Mouse (Mus musculus): Measurements from ENCODE around the gene Anxa4. TPM values are rescaled to one million over a fixed set of nuclear protein-coding genes. Genes with fewer than 3 reads are reported as not detected.
A peak's percentile ranks its signal among the peaks of the same experiment; 100 is the strongest.

Gene Anxa4
- polyA plus RNA-seq, 1 experiment from 2014 or later = 167 TPM

GRCm38 (mm10) chr6:86806455-86807086 is 13.2 kb upstream of the Anxa4 start:
- H3K36me3 ChIP-seq (ENCODE audit: insufficient read depth, low read length) = no peaks in the 10 kb centered on the region
- no peaks in the 10 kb centered on the region for H3K27me3 ChIP-seq (replicated peaks; ENCODE audit: insufficient read depth, low read length)
- no peak overlapping the region for H3K4me3 ChIP-seq (ENCODE audit: low read depth, low read length)
- H3K9ac ChIP-seq (replicated peaks; ENCODE audit: low read depth) = no peak overlapping the region
- H3K27ac ChIP-seq (ENCODE audit: low read length) = no peak overlapping the region
- ATAC-seq (peak; percentile 23; the same call in 1 of the 2 replicates), DNase-seq (ENCODE audit: low spot score) (peak; percentile 80)
- no peak overlapping the region for H3K4me2 ChIP-seq (replicated peaks; ENCODE audit: low read depth, low read length)
- H3K4me1 ChIP-seq (ENCODE audit: insufficient read depth, low read depth, low read length) = no peaks in the 10 kb centered on the region
- no peaks in the 10 kb centered on the region for H3K9me3 ChIP-seq (ENCODE audit: low read length)
- TF ChIP-seq CTCF (IDR thresholded peaks at IDR 0.05) (peak; percentile 98), EP300 (IDR thresholded peaks at IDR 0.05) (no peak)
- 2% methylated on average over 5 of the region's 5 CpGs for WGBS

GRCm38 (mm10) chr6:86804646-86805045 is 11.3 kb upstream of the Anxa4 start:
- Histone ChIP-seq H3K4me3 (ENCODE audit: low read depth, low read length) (no peak overlapping the region), H3K9ac (replicated peaks; ENCODE audit: low read depth) (no peak overlapping the region), H3K27ac (ENCODE audit: low read length) (no peak overlapping the region), H3K36me3 (ENCODE audit: insufficient read depth, low read length) (no peaks in the 10 kb centered on the region), H3K9me3 (ENCODE audit: low read length) (no peaks in the 10 kb centered on the region), H3K4me2 (replicated peaks; ENCODE audit: low read depth, low read length) (no peak overlapping the region), H3K4me1 (ENCODE audit: insufficient read depth, low read depth, low read length) (no peaks in the 10 kb centered on the region), H3K27me3 (replicated peaks; ENCODE audit: insufficient read depth, low read length) (no peaks in the 10 kb centered on the region)
- DNase-seq (ENCODE audit: low spot score) = no peak
- 64% methylated on average over 3 of the region's 3 CpGs for WGBS
- TF ChIP-seq EP300 (IDR thresholded peaks at IDR 0.05) (no peak), CTCF (IDR thresholded peaks at IDR 0.05) (no peak)
- ATAC-seq = no peak

GRCm38 (mm10) chr6:86801431-86801830 is 8.0 kb upstream of the Anxa4 start:
- Histone ChIP-seq H3K27me3 (replicated peaks; ENCODE audit: insufficient read depth, low read length) (no peaks in the 10 kb centered on the region), H3K9me3 (ENCODE audit: low read length) (no peaks in the 10 kb centered on the region), H3K36me3 (ENCODE audit: insufficient read depth, low read length) (no peaks in the 10 kb centered on the region), H3K4me1 (ENCODE audit: insufficient read depth, low read depth, low read length) (no peaks in the 10 kb centered on the region), H3K9ac (replicated peaks; ENCODE audit: low read depth) (no peak overlapping the region), H3K27ac (ENCODE audit: low read length) (no peak overlapping the region), H3K4me3 (ENCODE audit: low read depth, low read length) (no peak overlapping the region), H3K4me2 (replicated peaks; ENCODE audit: low read depth, low read length) (no peak overlapping the region)
- WGBS = 42% methylated on average over 11 of the region's 11 CpGs
- DNase-seq (ENCODE audit: low spot score) = no peak
- TF ChIP-seq EP300 (IDR thresholded peaks at IDR 0.05) (no peak), CTCF (IDR thresholded peaks at IDR 0.05) (no peak)
- ATAC-seq = no peak

- 83% methylated on average over 3 of the region's 3 CpGs for whole genome bisulfite sequencing
- H3K9me3 ChIP-seq (ENCODE audit: low read length) = no peaks in the 10 kb centered on the region
- TF ChIP-seq EP300 (IDR thresholded peaks at IDR 0.05) (no peak), CTCF (IDR thresholded peaks at IDR 0.05) (no peak)
- no peak overlapping the region for H3K27ac ChIP-seq (ENCODE audit: low read length)
- no peak overlapping the region for H3K4me2 ChIP-seq (replicated peaks; ENCODE audit: low read depth, low read length)
- ATAC-seq (no peak), DNase-seq (ENCODE audit: low spot score) (no peak)
- H3K4me3 ChIP-seq (ENCODE audit: low read depth, low read length) = no peak overlapping the region
- H3K9ac ChIP-seq (replicated peaks; ENCODE audit: low read depth) = no peak overlapping the region
- H3K27me3 ChIP-seq (replicated peaks; ENCODE audit: insufficient read depth, low read length) = no peaks in the 10 kb centered on the region
- no peaks in the 10 kb centered on the region for H3K36me3 ChIP-seq (ENCODE audit: insufficient read depth, low read length)
- no peaks in the 10 kb centered on the region for H3K4me1 ChIP-seq (ENCODE audit: insufficient read depth, low read depth, low read length)
These were observed 7.1 kb upstream of the Anxa4 start for GRCm38 (mm10) chr6:86800467-86800866.

- ATAC-seq = peak; percentile 62
- 36% methylated on average over 4 of the region's 4 CpGs for WGBS
- no peak overlapping the region for H3K9ac ChIP-seq (replicated peaks; ENCODE audit: low read depth)
- no peak overlapping the region for H3K27ac ChIP-seq (ENCODE audit: low read length)
- DNase-seq (ENCODE audit: low spot score) = peak; percentile 73
- no peak overlapping the region for H3K4me2 ChIP-seq (replicated peaks; ENCODE audit: low read depth, low read length)
- no peaks in the 10 kb centered on the region for H3K36me3 ChIP-seq (ENCODE audit: insufficient read depth, low read length)
- no peak overlapping the region for H3K4me3 ChIP-seq (ENCODE audit: low read depth, low read length)
- no peaks in the 10 kb centered on the region for H3K4me1 ChIP-seq (ENCODE audit: insufficient read depth, low read depth, low read length)
- no peaks in the 10 kb centered on the region for H3K27me3 ChIP-seq (replicated peaks; ENCODE audit: insufficient read depth, low read length)
- TF ChIP-seq EP300 (IDR thresholded peaks at IDR 0.05) (no peak), CTCF (IDR thresholded peaks at IDR 0.05) (no peak)
- H3K9me3 ChIP-seq (ENCODE audit: low read length) = no peaks in the 10 kb centered on the region
These were observed 4.1 kb upstream of the Anxa4 start for GRCm38 (mm10) chr6:86797455-86797854.

GRCm38 (mm10) chr6:86793957-86794356 is 573 bp upstream of the Anxa4 start:
- H3K27me3 ChIP-seq (replicated peaks; ENCODE audit: insufficient read depth, low read length) = no peaks in the 10 kb centered on the region
- TF ChIP-seq CTCF (IDR thresholded peaks at IDR 0.05) (no peak), EP300 (IDR thresholded peaks at IDR 0.05) (no peak)
- H3K9ac ChIP-seq (replicated peaks; ENCODE audit: low read depth) = peak overlapping the region; percentile 55; the same call in 1 of the 2 replicates
- H3K36me3 ChIP-seq (ENCODE audit: insufficient read depth, low read length) = no peaks in the 10 kb centered on the region
- H3K9me3 ChIP-seq (ENCODE audit: low read length) = no peaks in the 10 kb centered on the region
- H3K4me1 ChIP-seq (ENCODE audit: insufficient read depth, low read depth, low read length) = no peaks in the 10 kb centered on the region
- no peak for DNase-seq (ENCODE audit: low spot score)
- WGBS = 38% methylated on average over 5 of the region's 5 CpGs
- H3K27ac ChIP-seq (ENCODE audit: low read length) = peak overlapping the region; percentile 39; the same call in 1 of the 2 replicates
- peak overlapping the region; percentile 85 for H3K4me2 ChIP-seq (replicated peaks; ENCODE audit: low read depth, low read length)
- H3K4me3 ChIP-seq (ENCODE audit: low read depth, low read length) = peak overlapping the region; percentile 58; the same call in 1 of the 2 replicates
- no peak for ATAC-seq
